Mouse (Mus musculus): ENCODE data around the gene Gm28048. TPM values are rescaled to one million over a fixed set of nuclear protein-coding genes. Genes with fewer than 3 reads are reported as not detected.

Gene Gm28048
- 70.8 and 81.6 TPM in 2 replicates for total RNA-seq (2017)

DNA sequence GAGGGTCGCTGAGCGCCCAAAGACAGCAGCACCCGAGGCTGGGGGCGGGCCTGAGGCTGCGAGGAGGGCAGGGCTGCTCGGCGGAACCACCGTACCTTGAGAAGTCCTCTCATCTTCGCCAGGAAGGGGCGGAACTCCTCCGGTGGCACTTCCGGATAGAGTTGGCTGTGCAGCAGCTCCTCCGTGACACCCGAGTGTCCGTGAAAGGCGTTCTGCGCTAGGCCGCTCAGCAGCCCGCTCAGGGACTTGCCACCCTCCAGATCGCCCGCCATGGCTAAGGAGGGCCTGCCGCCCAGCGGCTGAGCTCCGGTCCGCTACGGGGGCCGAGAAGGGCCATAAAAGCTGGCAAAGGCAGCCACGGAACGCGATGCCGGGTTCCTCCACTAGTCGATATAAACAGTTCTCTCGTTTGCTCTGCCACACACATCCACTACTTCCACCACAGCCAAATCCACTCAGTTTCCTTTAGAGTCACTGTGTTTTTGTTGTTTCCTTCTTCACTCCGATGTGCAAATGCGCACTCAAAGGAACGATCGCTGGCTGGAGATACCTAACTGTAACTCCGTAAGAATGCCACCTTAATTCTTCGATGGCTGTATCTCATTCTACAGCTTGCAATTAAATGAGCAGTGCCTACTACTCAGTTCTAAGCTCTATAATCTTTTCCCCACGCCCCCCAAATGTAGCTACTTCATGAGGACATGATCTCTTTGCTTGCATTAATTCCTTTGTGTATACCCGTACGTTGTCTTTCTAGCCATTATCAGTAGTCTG lies at the start of gene Gm28048, which contains the start of gene Commd1:
Gm28048 (minus strand) TSS at position 107 of the 774 bp plus-strand sequence.
Commd1 (minus strand) TSS at position 399 of the 774 bp plus-strand sequence.
- ATAC-seq (replicated peaks; ENCODE audit: low read depth, poor library complexity, severe bottlenecking): peak; percentile 93

DNA sequence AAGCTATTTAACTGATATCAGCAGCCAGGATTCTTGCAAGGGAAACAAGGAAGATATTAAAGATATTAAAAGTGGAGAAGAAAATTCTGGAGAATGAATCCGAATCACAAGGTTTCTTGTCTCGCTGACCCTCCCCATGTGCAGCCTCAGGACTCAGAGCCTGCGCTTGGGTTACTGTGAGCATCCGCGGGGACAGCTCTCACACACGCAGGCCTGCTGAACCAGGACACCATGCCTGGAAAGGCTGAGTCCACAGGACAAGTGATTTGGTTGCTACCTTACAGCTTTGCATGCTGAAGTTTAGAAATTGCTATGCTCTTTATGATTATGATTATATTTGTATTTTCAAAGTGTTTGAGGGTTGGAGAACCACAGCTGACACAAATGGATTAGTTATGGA lies 47.5 kb upstream of the Gm28048 start:
- no peak for ATAC-seq (replicated peaks; ENCODE audit: low read depth, poor library complexity, severe bottlenecking)

DNA sequence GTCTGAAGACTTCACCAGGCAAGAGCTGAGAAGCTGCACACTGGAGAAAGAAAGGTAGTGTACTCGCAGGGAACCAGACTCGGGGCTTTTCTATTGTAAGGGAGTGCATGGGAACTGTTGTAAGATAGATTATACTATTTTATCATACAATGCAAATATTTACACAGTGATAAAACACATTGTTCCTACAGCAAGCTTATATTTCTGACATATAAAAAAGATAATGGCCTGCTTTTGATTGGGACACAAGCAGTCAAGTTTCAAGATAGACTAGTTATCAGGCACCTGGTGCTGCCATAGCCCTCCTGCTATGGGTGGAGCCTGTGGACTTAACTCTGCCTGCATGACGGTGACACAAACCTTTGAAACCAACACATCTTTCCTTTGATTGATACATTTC lies 47.1 kb upstream of the Gm28048 start:
- ATAC-seq (replicated peaks; ENCODE audit: low read depth, poor library complexity, severe bottlenecking): no peak

DNA sequence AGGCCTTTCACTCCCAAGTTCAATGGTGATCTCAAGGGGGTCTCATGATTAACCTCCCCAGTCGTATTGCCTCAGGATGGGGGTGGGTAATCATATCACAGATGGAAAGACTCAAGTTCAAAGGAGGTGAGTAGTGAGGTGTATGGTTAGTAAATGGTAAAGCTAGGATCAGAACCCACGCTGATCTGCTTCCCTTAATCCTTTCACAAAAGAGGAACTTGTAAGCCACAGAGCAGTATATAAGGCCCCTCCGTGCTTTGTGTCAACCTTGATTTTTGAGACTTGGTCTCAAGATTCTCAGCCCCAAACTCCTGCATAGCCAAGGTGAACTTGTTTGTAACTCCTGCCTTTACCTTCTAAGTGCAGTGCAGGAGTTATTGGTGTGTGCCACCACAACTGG lies 42.3 kb upstream of the Gm28048 start:
- ATAC-seq (replicated peaks; ENCODE audit: low read depth, poor library complexity, severe bottlenecking): 0 out of 2 replicates have a peak, but pooled peaks have one; percentile 50

DNA sequence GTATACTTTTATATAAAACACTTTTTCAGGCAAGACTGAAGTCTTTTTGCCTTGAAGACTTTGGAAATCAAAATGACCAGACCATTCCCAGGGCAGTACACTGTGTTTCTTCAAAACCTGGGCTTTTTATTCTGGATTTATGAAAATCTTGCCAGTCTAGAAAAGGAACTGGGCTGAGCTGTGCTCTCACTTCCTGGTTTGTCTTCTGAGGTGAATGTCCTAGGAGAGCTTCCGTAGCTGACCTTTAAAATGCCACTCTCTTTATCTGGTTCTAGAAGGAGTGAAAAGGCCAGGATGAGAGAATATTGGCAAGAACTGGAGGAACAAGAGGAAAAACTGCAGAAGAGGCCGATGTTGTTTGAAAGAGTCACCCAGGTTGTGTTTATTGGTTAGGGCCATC lies 41.3 kb upstream of the Gm28048 start:
- ATAC-seq (replicated peaks; ENCODE audit: low read depth, poor library complexity, severe bottlenecking): no peak

DNA sequence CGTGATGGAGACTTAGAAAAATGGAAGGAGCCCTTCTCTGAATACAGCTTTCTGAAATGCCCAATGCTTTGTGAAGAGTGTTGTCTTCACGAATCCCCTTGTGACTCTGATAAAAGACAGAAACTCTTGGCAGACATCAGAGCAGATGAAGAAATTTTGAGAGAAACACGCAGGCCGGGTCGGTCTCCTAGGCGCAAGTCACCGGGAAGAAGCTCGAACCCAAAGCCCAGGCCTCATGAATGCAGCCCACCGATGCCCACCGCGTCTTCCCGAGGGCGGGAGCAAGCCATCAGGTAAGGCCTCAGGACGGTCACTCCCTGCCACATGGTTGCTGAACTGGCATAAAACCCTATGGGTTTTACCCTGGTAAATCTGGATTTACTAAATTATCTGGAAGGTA lies 39.0 kb upstream of the Gm28048 start:
- no peak for ATAC-seq (replicated peaks; ENCODE audit: low read depth, poor library complexity, severe bottlenecking)

DNA sequence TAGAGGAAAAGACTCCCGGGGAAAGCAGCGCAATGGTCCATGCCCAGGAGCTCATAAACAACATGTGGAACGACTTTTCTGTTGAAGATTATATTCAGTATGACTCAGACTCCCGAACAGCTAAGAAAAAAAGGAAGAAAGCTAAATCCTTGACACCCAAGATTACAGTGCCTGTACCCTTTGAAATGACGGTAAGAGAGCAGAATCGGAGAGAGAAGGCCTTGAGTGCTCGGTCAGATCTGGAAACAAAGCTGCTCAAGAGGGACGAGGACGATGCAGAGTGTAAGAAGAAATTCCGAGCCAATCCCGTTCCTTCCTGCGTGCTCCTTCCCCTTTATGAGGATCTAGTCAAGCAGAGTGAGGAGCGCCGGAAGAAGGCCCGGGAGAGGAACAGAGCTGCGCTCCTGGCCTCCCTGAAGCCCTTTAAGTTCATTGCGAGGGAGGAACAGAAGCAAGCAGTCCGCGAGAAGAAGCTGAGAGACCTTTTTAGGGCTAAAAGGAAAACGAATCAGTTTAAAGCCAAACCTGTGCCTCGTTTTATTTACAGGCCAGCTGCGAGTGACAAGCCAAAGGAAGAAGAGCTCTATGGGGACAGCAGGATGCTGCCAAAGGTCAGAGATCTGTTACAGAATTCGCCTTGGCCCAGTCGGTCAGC lies 38.4 kb upstream of the Gm28048 start:
- no peak for ATAC-seq (replicated peaks; ENCODE audit: low read depth, poor library complexity, severe bottlenecking)

DNA sequence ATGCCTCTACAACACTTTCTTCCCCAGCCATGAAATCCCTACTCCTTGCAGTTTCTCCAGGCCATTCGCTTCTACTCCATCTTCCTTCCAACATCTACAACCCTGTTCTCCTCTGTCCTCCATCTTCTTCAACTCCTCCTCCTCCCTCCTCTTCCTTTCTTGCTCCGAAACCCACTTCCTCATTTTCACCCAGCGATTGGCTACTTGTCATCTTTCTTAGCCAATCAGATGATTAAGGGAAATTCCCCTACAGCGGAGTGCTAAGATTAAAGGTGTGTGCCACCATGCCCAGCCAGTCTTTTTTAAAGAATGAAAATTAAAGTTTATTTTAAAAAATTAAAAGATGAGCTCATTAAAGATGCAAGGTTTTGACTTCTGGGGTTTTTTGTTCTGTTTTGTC lies 36.1 kb upstream of the Gm28048 start:
- ATAC-seq (replicated peaks; ENCODE audit: low read depth, poor library complexity, severe bottlenecking): no peak

DNA sequence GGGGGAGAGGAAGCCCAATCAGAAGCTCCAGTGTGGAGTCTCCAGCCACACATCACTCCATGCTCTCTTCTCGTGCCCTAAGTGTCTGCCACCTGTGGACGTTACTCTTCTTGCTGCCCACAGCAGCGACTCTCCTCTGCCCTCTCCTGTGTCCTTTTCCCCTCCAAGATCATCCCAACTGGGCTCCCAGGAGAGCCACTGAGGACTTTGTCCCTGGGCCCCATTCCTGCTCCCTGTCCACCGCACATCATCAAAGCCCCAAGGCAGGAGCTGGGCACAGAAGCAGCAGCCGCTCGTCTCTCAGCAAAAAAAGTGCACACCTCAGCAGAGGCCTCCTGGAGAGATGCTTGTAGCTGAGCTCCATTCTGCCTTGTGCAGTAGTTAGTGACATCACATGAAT lies 33.1 kb upstream of the Gm28048 start:
- no peak for ATAC-seq (replicated peaks; ENCODE audit: low read depth, poor library complexity, severe bottlenecking)

DNA sequence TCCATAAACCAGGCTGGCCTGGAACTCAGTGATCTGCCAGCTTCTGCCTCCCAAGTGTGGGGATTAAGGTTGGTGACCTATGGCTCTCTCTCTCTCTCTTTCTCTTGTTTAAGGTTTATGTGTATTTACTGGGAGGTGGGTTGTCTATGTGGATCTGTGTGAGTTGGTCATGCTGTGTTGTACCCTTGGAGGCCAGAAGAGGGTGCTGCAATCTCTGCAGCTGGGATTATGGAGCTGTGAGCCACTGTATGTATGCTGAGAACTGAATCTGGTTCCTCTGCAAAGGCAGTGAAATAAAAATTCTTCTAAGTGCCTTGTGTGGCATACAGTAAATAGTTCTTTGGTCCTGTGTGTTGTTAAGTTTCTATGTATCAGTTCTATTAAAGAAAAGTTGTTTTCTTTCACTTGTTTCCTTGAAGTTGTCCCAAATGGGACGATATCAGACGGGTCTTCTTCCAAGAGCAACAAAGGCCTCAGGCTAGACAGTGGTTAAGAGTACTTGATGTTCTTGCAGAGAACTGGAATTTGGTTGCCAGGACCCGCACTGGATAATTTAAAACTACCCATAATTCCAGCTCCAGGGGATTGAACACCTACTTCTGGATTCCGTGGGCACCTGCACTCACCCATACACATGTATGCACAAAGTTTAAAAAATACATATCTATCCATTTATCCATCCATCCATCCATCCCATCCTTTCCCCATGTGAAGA lies 31.8 kb upstream of the Gm28048 start:
- ATAC-seq (replicated peaks; ENCODE audit: low read depth, poor library complexity, severe bottlenecking): peak; percentile 83

DNA sequence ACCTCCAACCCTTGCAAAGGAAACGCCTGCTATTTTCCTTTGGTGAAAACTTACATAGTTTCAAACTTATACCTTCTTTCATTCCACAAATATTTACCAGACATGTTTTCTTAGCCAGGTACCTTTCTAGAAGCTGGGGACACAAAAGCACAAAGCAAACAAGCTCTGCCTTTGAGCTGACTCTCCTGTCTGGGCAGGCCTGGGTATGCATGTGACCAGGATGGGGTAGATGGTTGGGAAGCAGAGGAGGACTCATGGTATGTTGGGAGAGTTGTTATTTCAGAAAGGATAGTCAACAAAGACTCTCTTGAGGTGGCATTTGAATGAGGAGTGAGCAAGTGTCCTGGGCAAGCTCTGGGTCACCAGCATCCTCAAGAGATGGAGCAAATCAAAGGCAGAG lies 31.2 kb upstream of the Gm28048 start:
- no peak for ATAC-seq (replicated peaks; ENCODE audit: low read depth, poor library complexity, severe bottlenecking)

DNA sequence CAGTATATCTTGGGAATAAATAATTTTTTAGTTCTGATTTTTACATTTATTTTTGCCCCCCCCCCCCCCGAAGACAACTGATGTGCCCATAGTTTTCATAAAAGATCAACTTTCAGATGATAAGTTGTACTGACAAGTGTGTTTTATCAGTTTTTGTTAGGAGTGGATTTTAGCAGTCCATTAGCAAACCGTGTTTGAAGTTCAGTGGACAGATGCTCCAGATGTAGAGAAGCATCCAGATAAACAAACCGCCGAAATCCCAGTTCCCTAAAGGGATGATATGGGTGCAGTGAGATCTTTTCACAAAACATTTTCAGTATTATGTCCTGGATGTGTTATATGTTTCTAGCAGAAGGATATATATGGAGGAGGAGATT lies 26.9 kb upstream of the Gm28048 start:
- no peak for ATAC-seq (replicated peaks; ENCODE audit: low read depth, poor library complexity, severe bottlenecking)

DNA sequence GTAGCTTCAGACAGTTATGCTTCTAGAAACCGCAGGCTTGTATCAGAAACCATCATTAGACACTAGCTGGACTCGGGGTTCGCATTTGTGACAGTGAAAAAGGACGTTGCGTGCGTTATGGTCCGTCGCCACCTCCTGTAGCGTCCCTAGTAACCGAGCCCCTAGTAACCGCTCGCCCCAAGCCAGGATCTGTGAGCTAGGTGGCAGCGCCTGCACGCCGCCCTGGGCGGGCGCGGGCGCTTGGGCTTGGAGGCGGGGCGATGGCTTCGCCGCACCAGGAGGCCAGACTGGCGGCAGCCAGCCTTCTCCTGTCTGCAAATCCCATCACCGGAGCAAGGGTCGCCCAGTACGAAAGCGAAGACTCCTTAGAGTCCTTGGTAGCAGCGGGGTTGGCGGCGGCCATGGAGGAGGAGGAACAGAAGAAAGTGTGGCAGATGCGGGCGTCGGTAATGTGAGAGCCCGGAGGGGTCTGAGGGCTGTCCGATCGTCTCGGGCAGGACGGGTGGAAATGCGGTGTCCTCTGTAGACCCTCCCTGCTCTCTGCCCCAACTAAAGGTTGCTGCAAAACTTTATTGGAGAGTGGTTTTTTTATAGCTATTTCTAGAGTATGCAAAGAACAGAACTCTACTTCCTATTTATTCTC lies 26.4 kb upstream of the Gm28048 start:
- peak; percentile 80 for ATAC-seq (replicated peaks; ENCODE audit: low read depth, poor library complexity, severe bottlenecking)

DNA sequence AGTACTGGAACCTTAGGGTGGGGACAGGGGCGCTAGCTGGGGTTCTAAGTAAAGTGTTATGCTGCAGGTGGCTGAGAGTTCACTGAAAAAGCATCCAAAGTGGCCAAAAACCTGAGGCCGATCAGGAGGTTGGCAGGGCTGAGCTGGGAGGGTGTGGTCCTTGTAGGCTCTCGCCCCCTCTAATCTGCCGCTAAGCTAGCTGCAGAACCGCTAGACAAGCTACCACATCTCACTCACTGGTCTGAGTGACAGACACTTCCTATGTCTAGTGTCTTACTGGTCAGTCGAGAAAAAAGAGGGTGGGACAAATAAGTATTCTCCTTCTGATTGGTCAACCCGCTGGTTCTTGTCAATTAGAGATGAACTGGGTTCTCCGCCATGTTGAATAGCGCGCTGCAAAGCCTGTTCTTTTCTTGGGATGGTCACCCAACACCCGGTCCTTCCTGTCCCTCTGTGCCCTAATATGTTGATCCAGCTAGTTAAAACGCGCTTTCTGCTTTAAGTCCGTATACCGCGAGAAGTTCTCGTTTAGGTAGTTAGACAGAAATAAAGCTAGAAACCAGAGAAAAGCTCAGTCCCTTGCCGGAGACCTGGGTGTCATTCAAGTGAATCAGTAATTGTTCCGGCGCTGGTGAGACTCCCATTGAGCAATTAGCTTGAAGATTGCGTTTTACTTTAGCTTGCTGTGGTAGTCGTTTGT lies 25.7 kb upstream of the Gm28048 start, which contains the start of gene Fam161a:
Fam161a (plus strand) TSS at position 51 of the 700 bp plus-strand sequence.
- ATAC-seq (replicated peaks; ENCODE audit: low read depth, poor library complexity, severe bottlenecking): peak; percentile 93

DNA sequence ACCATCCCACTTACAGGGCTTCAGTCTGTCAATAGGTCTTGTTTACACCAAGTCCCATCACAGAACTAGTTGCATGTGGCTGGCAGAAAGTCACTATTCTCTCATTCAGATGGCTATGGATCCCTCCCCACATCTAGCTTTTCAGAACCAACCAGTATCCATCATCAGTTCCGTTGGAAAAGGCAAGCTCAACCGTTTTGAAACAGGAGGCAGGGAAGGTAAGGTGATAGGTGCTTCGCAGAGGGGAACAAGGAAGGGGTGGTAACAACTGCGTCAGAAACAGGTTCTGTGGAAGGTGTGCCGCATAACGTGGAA lies 25.2 kb upstream of the Gm28048 start:
- ATAC-seq (replicated peaks; ENCODE audit: low read depth, poor library complexity, severe bottlenecking): no peak

DNA sequence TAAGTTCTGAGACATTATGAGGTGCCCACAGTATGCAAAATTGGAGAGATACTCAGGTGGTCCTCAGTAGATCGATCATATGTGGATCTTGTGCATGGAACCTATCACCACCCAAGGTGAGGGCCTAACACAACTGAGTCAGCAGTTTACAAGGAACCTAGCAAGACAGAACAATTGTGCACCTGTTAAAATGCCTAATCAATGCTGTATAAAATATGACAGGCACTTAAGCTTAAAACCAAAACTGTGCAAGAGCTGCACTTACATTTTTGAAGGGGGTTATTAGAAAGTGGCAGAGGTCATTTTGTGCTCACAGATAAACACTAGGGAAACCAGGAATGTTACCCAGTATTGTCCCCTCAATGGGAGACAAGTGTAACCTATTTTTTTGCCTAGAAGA lies 23.4 kb upstream of the Gm28048 start:
- no peak for ATAC-seq (replicated peaks; ENCODE audit: low read depth, poor library complexity, severe bottlenecking)

DNA sequence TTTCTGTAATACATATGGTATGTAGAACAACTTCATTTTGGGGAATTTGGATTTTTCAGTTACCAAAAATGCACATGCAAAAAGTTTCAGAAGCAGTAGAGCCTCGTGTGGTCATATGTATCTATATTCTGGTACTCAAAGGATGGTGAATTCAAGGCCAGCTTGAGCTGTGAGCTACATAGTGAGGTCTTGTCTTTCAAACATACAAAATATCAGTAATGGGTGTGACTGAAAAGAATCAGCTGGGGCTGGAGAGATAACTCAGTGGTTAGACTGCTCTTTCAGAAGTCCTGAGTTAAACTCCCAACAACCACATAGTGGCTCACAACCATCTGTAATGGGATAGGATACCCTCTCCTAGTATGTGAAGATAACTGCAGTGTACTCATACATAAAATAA lies 16.4 kb upstream of the Gm28048 start:
- ATAC-seq (replicated peaks; ENCODE audit: low read depth, poor library complexity, severe bottlenecking): no peak

DNA sequence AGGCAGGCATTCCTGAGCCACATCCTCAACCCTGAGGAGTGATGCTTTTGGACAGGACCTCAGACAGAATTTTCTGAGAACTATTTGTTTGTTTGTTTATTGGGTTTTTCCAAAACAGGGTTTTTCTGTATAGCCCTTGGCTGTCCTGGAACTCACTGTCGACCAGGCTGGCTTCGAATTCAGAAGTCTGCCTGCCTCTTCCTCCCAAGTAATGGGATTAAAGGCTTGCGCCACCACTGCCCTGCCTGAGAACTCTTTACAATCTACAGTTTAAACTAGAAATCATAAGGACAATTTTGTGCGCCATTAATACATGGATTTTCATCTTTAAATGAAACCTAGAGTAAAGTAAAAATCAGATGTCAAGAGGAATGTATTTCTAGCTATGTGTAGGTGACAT lies 13.6 kb upstream of the Gm28048 start:
- no peak for ATAC-seq (replicated peaks; ENCODE audit: low read depth, poor library complexity, severe bottlenecking)

DNA sequence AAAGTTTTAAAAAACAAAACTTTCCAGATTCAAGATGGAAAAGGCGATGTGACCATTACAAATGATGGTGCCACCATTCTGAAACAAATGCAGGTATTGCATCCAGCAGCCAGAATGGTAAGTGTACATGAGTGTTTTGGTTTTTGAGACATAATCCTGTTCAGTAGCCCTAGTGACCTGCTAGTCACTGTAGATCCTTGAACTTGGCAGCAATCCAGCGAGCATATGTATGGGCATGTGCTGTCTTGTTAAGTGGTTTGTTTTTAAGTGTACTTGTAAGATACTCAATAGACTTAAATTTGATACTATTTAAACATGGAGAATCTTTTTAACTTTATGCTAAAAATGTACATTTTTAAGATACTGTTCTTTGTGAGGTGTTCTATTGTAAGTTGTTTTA lies 12.4 kb upstream of the Gm28048 start:
- no peak for ATAC-seq (replicated peaks; ENCODE audit: low read depth, poor library complexity, severe bottlenecking)

DNA sequence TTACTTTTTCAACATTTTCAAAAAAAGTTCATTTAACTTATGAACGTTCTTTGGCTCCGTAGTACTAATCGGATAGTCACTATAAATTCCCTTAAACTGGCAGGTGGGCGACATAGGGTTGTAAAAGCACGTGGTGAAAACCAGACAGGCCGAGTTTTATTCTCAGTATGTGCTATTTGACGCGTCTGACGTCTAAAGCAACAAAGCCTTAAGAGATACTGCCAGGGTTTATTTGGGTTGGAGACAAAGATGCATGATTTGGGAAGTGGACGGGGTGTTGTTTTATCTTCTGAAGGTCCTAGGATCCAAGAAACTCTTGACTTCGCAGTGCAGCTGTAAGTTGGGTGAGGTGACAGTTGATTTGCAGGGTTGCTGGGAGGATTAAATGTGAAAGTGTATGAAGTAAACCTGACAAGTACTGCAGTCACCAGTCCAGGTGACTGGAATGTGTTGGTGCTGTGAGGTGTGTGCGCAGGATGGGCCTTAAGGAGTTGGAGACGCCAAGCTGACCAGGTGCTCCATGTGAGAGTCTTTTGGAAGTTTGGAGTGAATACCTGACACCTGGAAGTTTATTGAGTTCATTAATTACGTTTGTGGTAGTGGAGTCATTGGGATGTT lies 9.4 kb upstream of the Gm28048 start:
- ATAC-seq (replicated peaks; ENCODE audit: low read depth, poor library complexity, severe bottlenecking): no peak
